Mouse (Mus musculus): ENCODE data around the gene Sgpl1. TPM values are rescaled to one million over a fixed set of nuclear protein-coding genes. Genes with fewer than 3 reads are reported as not detected.

Gene Sgpl1
- polyA plus RNA-seq, 1 experiment from 2014 or later, result 42.8 TPM

DNA sequence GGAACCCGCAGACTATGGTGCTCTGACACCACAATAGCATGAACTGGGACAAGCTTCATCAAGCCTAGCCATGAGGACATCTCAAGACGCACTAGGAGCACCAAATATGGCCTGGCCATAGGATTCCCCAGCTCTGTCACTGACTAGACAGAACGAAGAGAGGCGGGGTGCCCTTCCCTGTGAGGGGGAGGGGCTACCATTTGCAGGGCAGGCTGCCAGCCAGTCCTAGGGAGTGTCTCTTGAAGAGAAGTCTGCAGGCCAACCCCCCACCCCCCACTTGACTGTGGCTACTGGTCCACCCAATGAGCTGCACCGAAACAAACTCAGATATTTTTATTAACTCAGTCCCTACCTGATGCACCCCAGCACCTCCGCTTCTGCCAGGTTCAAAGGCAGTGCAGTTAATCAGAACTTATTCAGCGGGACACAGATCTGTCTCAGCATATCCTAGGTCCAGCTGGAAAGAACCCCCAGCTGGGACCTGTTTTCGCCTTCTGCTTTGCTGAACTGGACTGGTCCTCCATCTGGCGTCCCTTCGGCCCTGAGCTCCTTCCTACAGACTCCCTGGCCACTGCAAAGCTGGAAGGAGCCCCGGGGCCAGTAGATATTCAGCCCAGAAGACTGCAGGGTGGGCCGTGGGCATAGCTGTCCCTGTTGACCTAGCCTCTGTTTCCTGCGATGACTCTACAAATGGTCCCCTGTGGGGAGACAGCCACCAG is 82.1 kb downstream of the Sgpl1 start:
- peaks cover 7% of the 10 kb centered on the region for H3K4me1 ChIP-seq (ENCODE audit: control insufficient read depth, insufficient read depth, low read length)
- WGBS, result 58% methylated on average over 13 of the region's 13 CpGs

DNA sequence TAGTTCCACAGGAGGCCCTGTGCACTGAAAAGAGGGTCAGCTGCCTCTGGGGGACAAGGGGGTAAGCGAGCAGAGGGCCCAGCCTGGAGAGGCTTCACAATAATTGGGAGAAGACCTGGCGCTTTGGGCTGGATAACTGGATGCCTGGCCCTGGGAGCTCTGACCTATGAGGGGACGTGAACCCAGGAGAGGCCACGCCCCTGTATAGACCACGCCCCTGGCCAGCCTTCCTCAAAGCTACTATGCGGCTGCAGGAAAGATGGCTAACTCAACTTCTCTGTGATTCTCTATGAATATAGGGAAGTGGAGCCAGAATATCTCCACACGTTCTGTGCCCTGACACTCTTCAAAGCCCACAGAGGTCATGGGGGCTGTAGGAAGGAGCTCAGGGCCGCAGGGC is 82.9 kb downstream of the Sgpl1 start:
- Histone ChIP-seq H3K9me3 (replicated peaks; ENCODE audit: control insufficient read depth, low read length, poor library complexity, severe bottlenecking) (no peaks in the 10 kb centered on the region), H3K27me3 (ENCODE audit: control insufficient read depth, insufficient read depth, low read depth, low read length) (no peaks in the 10 kb centered on the region), H3K27ac (ENCODE audit: low read length) (no peak overlapping the region), H3K36me3 (ENCODE audit: control insufficient read depth, insufficient read depth, low read length) (no peaks in the 10 kb centered on the region), H3K9ac (ENCODE audit: low read depth, low read length) (no peak overlapping the region), H3K4me3 (ENCODE audit: low read depth, low read length) (no peak overlapping the region), H3K4me1 (ENCODE audit: control insufficient read depth, insufficient read depth, low read length) (peaks cover 7% of the 10 kb centered on the region), H3K4me2 (ENCODE audit: low read length) (no peak overlapping the region)
- no peak for ATAC-seq
- 13% methylated on average over 8 of the region's 8 CpGs for WGBS

More for the DNA sequence above, 82.1 kb downstream of the Sgpl1 start:
- ATAC-seq, result no peak
- Histone ChIP-seq H3K9me3 (replicated peaks; ENCODE audit: control insufficient read depth, low read length, poor library complexity, severe bottlenecking) (no peaks in the 10 kb centered on the region), H3K27ac (ENCODE audit: low read length) (no peak overlapping the region), H3K9ac (ENCODE audit: low read depth, low read length) (no peak overlapping the region), H3K27me3 (ENCODE audit: control insufficient read depth, insufficient read depth, low read depth, low read length) (no peaks in the 10 kb centered on the region), H3K4me2 (ENCODE audit: low read length) (no peak overlapping the region), H3K36me3 (ENCODE audit: control insufficient read depth, insufficient read depth, low read length) (no peaks in the 10 kb centered on the region), H3K4me3 (ENCODE audit: low read depth, low read length) (no peak overlapping the region)

DNA sequence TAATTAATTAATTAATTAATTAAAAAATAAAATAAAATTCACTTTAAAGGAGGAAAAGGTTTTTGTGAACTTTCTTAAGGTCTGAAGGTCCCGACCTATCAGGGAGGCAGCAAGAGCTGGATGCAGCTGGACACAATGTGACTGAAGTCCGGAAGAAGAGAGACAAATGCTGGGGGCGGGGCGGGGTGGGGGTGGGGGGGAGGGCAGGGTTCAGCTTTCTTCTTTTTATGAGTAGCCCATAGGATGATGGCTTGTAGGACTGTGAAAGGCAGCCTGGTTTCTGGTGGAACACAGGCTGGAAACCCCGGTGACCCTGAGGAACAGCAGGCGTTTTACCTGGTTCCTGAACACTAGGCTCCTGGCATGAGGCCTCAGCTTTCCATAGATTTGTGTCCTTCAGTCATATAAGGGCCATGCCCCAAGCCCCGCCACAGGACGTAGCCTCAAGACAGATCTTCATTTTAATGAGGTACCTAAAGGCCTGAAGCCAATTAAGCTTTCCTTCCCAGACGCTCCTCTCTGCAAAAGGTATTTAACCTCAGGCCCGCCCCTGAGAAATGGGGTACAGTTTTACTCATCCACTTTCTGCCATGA is 84.1 kb downstream of the Sgpl1 start:
- 69% methylated on average over 10 of the region's 10 CpGs for WGBS
- Histone ChIP-seq H3K27ac (ENCODE audit: low read length) (no peak overlapping the region), H3K27me3 (ENCODE audit: control insufficient read depth, insufficient read depth, low read depth, low read length) (no peaks in the 10 kb centered on the region)

DNA sequence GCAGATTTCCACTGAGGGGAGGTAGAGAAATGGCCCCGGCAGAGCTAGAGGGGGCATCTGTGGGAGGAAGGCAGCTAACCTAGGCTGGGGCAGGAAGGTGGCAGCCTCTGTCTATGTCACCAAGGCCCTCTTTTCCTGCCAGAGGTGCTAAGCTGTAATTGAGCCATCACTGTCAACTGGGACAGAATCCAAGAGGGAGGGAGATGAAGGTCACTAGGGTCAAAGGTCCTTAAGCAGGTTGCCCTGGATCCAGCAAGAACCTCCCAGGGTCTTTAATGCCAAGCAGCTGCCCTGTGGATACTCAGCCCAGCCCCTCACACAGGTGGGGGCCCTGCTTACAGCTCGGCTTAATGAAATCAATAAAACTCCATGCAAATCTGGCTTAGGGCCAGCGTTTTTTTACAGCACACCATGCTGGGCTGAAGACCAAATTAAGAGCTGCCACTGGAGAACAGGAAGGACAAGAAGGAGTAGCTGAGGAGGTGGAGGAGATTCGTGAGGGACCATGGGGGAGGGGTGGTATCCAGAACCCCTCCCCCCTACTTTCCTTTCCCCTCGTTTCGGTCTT is 87.9 kb downstream of the Sgpl1 start:
- Histone ChIP-seq H3K9ac (ENCODE audit: low read depth, low read length) (no peak overlapping the region), H3K4me3 (ENCODE audit: low read depth, low read length) (no peak overlapping the region), H3K27ac (ENCODE audit: low read length) (no peak overlapping the region), H3K36me3 (ENCODE audit: control insufficient read depth, insufficient read depth, low read length) (no peaks in the 10 kb centered on the region), H3K27me3 (ENCODE audit: control insufficient read depth, insufficient read depth, low read depth, low read length) (no peaks in the 10 kb centered on the region), H3K9me3 (replicated peaks; ENCODE audit: control insufficient read depth, low read length, poor library complexity, severe bottlenecking) (no peaks in the 10 kb centered on the region; the same call in 1 of the 2 replicates), H3K4me2 (ENCODE audit: low read length) (no peak overlapping the region), H3K4me1 (ENCODE audit: control insufficient read depth, insufficient read depth, low read length) (no peaks in the 10 kb centered on the region)
- WGBS, result 20% methylated on average over 6 of the region's 6 CpGs
- no peak for ATAC-seq

More for the DNA sequence above, 84.1 kb downstream of the Sgpl1 start:
- Histone ChIP-seq H3K4me3 (ENCODE audit: low read depth, low read length) (no peak overlapping the region), H3K4me2 (ENCODE audit: low read length) (no peak overlapping the region), H3K36me3 (ENCODE audit: control insufficient read depth, insufficient read depth, low read length) (no peaks in the 10 kb centered on the region), H3K9ac (ENCODE audit: low read depth, low read length) (no peak overlapping the region), H3K9me3 (replicated peaks; ENCODE audit: control insufficient read depth, low read length, poor library complexity, severe bottlenecking) (no peaks in the 10 kb centered on the region), H3K4me1 (ENCODE audit: control insufficient read depth, insufficient read depth, low read length) (no peaks in the 10 kb centered on the region)
- no peak for ATAC-seq

DNA sequence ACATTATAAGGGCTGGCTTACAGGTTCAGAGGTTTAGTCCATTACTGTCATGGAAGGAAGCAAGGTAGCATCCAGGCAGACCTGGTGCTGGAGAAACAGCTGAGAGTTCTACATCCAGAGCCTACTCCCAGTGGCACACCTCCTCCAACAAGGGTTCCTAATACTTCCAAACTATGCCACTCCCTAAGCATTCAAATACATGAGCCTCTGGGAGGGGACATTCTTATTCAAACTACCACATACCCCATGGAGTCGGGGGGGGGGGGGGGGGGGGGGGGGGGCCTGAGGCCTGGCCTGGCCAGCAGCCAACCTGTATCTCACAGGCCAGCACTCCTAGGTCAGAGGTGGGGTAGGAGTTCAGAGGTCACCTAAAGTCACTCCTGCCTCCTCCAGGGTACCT is 88.4 kb downstream of the Sgpl1 start:
- no peak for ATAC-seq
- Histone ChIP-seq H3K9ac (ENCODE audit: low read depth, low read length) (no peak overlapping the region), H3K4me2 (ENCODE audit: low read length) (no peak overlapping the region), H3K4me3 (ENCODE audit: low read depth, low read length) (no peak overlapping the region), H3K27me3 (ENCODE audit: control insufficient read depth, insufficient read depth, low read depth, low read length) (no peaks in the 10 kb centered on the region), H3K27ac (ENCODE audit: low read length) (no peak overlapping the region), H3K36me3 (ENCODE audit: control insufficient read depth, insufficient read depth, low read length) (no peaks in the 10 kb centered on the region), H3K4me1 (ENCODE audit: control insufficient read depth, insufficient read depth, low read length) (no peaks in the 10 kb centered on the region), H3K9me3 (replicated peaks; ENCODE audit: control insufficient read depth, low read length, poor library complexity, severe bottlenecking) (no peaks in the 10 kb centered on the region; the same call in 1 of the 2 replicates)
- WGBS, result no CpG with 5 or more reads among the region's 1 CpGs

DNA sequence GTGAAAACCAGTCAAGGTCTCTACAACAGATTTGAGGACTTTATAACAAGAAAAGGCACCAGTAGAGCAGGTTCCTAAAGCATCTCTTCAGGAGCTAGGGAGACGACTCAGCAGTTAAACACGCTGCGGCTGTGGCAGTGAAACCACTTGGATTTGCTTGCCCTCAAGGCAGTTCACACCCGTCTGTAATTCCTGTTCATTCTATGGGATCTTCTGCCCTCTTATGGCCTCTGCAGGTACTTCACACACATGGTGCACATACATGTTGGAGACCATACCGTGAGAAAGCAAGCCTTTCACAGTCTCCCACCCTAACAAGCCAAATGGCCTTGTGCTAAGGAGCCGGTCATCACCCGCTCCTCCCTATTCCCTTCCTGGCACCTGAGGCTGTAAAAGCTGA is 90.8 kb downstream of the Sgpl1 start:
- no peaks in the 10 kb centered on the region; the same call in 1 of the 2 replicates for H3K9me3 ChIP-seq (replicated peaks; ENCODE audit: control insufficient read depth, low read length, poor library complexity, severe bottlenecking)
- H3K4me3 ChIP-seq (ENCODE audit: low read depth, low read length), result no peak overlapping the region
- H3K27me3 ChIP-seq (ENCODE audit: control insufficient read depth, insufficient read depth, low read depth, low read length), result peaks cover 4% of the 10 kb centered on the region
- H3K4me1 ChIP-seq (ENCODE audit: control insufficient read depth, insufficient read depth, low read length), result no peaks in the 10 kb centered on the region; the same call in 1 of the 2 replicates
- H3K4me2 ChIP-seq (ENCODE audit: low read length), result no peak overlapping the region
- 96% methylated on average over 7 of the region's 7 CpGs for WGBS
- H3K9ac ChIP-seq (ENCODE audit: low read depth, low read length), result no peak overlapping the region
- ATAC-seq, result no peak
- H3K27ac ChIP-seq (ENCODE audit: low read length), result no peak overlapping the region
- H3K36me3 ChIP-seq (ENCODE audit: control insufficient read depth, insufficient read depth, low read length), result no peaks in the 10 kb centered on the region

DNA sequence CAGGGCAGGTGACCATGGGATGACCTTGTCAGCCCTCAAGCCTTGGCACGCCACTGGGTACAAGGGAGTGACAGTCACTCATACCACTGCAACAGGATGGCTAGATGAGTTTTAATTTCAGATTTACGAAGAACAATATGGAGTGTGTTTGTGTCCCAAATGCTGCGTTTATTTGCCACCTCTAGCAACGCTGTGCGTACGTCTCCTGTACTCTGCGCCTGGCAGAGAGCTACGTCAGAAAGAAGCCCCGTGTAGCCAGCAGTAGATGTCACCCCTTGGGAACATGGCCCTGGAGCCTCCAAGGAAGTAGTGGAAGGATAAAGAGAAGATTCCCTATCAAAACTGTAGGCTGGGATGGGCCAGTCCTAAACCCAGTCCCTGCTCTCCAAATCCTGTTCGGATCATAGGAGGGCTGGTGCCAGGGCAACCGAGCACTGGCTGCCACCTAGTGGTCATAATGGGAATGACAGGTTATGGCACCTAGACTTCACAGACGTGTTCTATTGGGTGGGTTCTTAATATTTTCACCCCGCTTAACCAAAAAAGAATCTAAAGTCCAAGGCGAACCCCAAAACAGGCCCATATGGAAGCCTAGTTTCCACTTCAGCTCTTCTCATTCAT is 95.4 kb downstream of the Sgpl1 start:
- no peak overlapping the region for H3K4me3 ChIP-seq (ENCODE audit: low read depth, low read length)
- H3K9me3 ChIP-seq (replicated peaks; ENCODE audit: control insufficient read depth, low read length, poor library complexity, severe bottlenecking), result no peaks in the 10 kb centered on the region; the same call in 1 of the 2 replicates
- H3K27me3 ChIP-seq (ENCODE audit: control insufficient read depth, insufficient read depth, low read depth, low read length), result peaks cover 4% of the 10 kb centered on the region
- peak; percentile 70 for ATAC-seq
- H3K4me2 ChIP-seq (ENCODE audit: low read length), result no peak overlapping the region
- H3K4me1 ChIP-seq (ENCODE audit: control insufficient read depth, insufficient read depth, low read length), result no peaks in the 10 kb centered on the region; the same call in 1 of the 2 replicates
- no peak overlapping the region for H3K9ac ChIP-seq (ENCODE audit: low read depth, low read length)
- no peak overlapping the region for H3K27ac ChIP-seq (ENCODE audit: low read length)
- no peaks in the 10 kb centered on the region for H3K36me3 ChIP-seq (ENCODE audit: control insufficient read depth, insufficient read depth, low read length)
- WGBS, result 58% methylated on average over 14 of the region's 14 CpGs

Data from midbrain, embryonic 16.5 days (tissue).